Mouse (Mus musculus): ENCODE measurements around the gene Olfr476. TPM values are rescaled to one million over a fixed set of nuclear protein-coding genes. Genes with fewer than 3 reads are reported as not detected.
"Not testable (repeated sequence)": the region's sequence is repeated elsewhere in the genome, so short reads cannot be mapped to it uniquely, and the experiment has no call there.

Olfr476 gene
- polyA plus RNA-seq (2012; rRNA removed), result not detected in 2 replicates

GRCm38 (mm10) chr7:107964503-107964902, at the start of gene Olfr476:
TSS of gene Olfr476 (plus strand) at chr7:107964803.
- TF ChIP-seq POLR2A (IDR thresholded peaks at IDR 0.05; ENCODE audit: borderline replicate concordance, insufficient read depth, low read length) (no peak), CTCF (IDR thresholded peaks at IDR 0.05; ENCODE audit: borderline replicate concordance, insufficient read depth, low read depth, low read length) (no peak)
- no peaks in the 10 kb centered on the region for H3K27me3 ChIP-seq (ENCODE audit: control insufficient read depth, insufficient read depth, low read length)
- H3K4me3 ChIP-seq (replicated peaks; ENCODE audit: insufficient read depth, low read depth, low read length), result no peak within 1 kb of the TSS
- 40% methylated on average over 1 of the region's 1 CpGs for WGBS
- H3K4me1 ChIP-seq (ENCODE audit: control insufficient read depth, insufficient read depth, low read length), result no peaks in the 10 kb centered on the region
- no peak within 1 kb of the TSS for H3K27ac ChIP-seq (ENCODE audit: insufficient read depth, low read length)
- DNase-seq, result no peak

DNA sequence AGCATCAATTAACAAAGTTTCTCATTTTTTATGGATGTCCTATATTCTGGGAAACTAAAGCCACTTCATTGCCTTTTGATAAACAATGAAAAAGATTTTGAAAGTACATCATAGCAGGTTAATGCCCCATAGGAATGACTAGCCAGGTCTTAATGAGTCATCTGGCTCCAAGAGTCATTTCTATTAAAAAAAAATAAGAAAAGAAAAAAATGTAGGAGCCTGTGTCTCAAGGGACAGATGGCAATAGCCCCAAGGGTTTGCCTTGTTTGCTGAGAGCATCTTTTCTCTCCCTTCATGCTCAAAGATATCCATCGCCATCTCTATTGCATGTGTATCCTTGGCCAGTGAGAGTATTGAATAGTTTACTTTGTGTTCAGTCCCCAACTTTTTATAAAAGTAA, 34.5 kb upstream of the Olfr476 start, which contains the start of gene Olfr473:
TSS of gene Olfr473 (plus strand) at position 301 of the 400 bp plus-strand sequence.
- no peak for DNase-seq
- no peak within 1 kb of the TSS for H3K27ac ChIP-seq (ENCODE audit: insufficient read depth, low read length)
- TF ChIP-seq POLR2A (IDR thresholded peaks at IDR 0.05; ENCODE audit: borderline replicate concordance, insufficient read depth, low read length), result no peak
- no peak for TF ChIP-seq CTCF (IDR thresholded peaks at IDR 0.05; ENCODE audit: borderline replicate concordance, insufficient read depth, low read depth, low read length)
- H3K4me3 ChIP-seq (replicated peaks; ENCODE audit: insufficient read depth, low read depth, low read length), result no peak within 1 kb of the TSS
- H3K4me1 ChIP-seq (ENCODE audit: control insufficient read depth, insufficient read depth, low read length), result no peaks in the 10 kb centered on the region
- 95% methylated on average over 1 of the region's 1 CpGs for WGBS
- H3K27me3 ChIP-seq (ENCODE audit: control insufficient read depth, insufficient read depth, low read length), result no peaks in the 10 kb centered on the region

DNA sequence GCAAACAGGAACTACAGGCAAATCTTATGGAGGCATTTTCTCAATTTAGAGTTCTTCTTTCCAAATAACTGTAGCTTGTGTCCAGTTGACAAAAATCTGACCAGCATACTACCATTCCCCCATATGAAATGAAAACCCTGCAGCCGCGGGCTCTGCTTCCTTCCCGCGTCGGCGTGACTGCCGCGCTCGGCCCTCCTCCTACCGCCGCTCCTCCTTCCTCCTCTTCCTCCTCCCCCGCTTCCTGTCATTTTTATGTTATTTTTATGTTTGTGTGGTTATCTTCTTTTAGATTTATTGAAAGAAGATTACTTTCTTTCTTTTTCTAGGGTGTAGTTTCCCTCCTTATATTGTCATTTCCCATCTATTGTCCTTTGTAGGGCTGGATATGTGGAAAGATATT, 12.1 kb upstream of the Olfr476 start:
- not testable (repeated sequence) for H3K27ac ChIP-seq (ENCODE audit: insufficient read depth, low read length); DNase-seq; H3K4me3 ChIP-seq (replicated peaks; ENCODE audit: insufficient read depth, low read depth, low read length); H3K27me3 ChIP-seq (ENCODE audit: control insufficient read depth, insufficient read depth, low read length); H3K4me1 ChIP-seq (ENCODE audit: control insufficient read depth, insufficient read depth, low read length)
- WGBS, result 96% methylated on average over 12 of the region's 12 CpGs

- DNase-seq, result no peak
- TF ChIP-seq CTCF (IDR thresholded peaks at IDR 0.05; ENCODE audit: borderline replicate concordance, insufficient read depth, low read depth, low read length), result no peak
- no peak for TF ChIP-seq POLR2A (IDR thresholded peaks at IDR 0.05; ENCODE audit: borderline replicate concordance, insufficient read depth, low read length)
- Histone ChIP-seq H3K4me1 (ENCODE audit: control insufficient read depth, insufficient read depth, low read length) (no peaks in the 10 kb centered on the region), H3K27me3 (ENCODE audit: control insufficient read depth, insufficient read depth, low read length) (no peaks in the 10 kb centered on the region), H3K27ac (ENCODE audit: insufficient read depth, low read length) (no peak within 1 kb of the TSS), H3K4me3 (replicated peaks; ENCODE audit: insufficient read depth, low read depth, low read length) (no peak within 1 kb of the TSS)
- WGBS, result 75% methylated on average over 1 of the region's 1 CpGs
These were observed 10.3 kb upstream of the Olfr476 start, which contains the start of gene Olfr474 for GRCm38 (mm10) chr7:107954343-107954742. TSS of gene Olfr474 (plus strand) at chr7:107954643.

DNA sequence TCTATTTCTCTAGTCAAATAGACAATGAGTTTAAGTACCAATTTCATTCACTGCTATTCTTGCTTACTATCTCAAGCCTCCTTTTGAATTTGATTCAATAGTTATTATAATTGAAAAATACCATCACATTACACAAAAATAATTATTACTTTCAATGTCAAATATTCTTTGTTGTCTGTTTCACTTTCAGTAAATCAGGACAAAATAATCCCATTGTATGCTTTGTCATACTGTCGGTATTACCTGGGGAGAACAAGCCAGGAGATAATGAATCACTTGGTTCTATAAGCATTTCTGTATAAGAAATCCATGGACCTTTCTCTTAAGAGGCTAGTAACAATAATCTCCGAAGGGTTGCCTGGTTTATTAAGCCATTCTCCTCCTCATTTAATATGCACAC, 21.8 kb downstream of the Olfr476 start, which contains the start of gene Olfr477:
TSS of gene Olfr477 (plus strand) at position 301 of the 400 bp plus-strand sequence.
- Histone ChIP-seq H3K4me3 (replicated peaks; ENCODE audit: insufficient read depth, low read depth, low read length) (no peak within 1 kb of the TSS), H3K27ac (ENCODE audit: insufficient read depth, low read length) (no peak within 1 kb of the TSS), H3K27me3 (ENCODE audit: control insufficient read depth, insufficient read depth, low read length) (no peaks in the 10 kb centered on the region), H3K4me1 (ENCODE audit: control insufficient read depth, insufficient read depth, low read length) (no peaks in the 10 kb centered on the region)
- 87% methylated on average over 2 of the region's 2 CpGs for WGBS
- no peak for TF ChIP-seq POLR2A (IDR thresholded peaks at IDR 0.05; ENCODE audit: borderline replicate concordance, insufficient read depth, low read length)
- TF ChIP-seq CTCF (IDR thresholded peaks at IDR 0.05; ENCODE audit: borderline replicate concordance, insufficient read depth, low read depth, low read length), result no peak
- no peak for DNase-seq

DNA sequence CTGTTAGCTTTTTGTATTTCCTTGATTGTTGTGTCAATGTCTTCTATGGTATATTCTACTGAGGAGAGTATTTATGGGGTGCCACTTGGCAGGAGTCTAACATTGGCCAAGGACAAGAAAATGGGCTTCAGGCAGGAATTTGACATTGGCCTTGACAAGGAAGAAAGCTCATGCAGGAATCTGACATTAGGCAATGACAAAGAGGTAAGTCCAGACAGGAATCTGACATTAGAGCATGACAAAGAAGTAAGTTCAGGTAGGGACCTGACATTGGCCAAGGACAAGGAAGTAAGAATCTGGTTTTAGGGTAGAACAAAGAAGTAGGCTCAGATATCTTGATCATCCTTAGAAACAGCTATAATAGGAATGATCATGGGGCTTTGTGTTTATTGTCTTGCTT, 49.7 kb downstream of the Olfr476 start:
- not testable (repeated sequence) for H3K27ac ChIP-seq (ENCODE audit: insufficient read depth, low read length); H3K4me1 ChIP-seq (ENCODE audit: control insufficient read depth, insufficient read depth, low read length); H3K4me3 ChIP-seq (replicated peaks; ENCODE audit: insufficient read depth, low read depth, low read length); DNase-seq; H3K27me3 ChIP-seq (ENCODE audit: control insufficient read depth, insufficient read depth, low read length)

Other genes with a start within 250 kb of the Olfr476 start
- 0.47 and 0.51 TPM in 2 replicates for gene Cyb5r2, start 206.8 kb upstream of the Olfr476 start, polyA plus RNA-seq (2012; rRNA removed)
- not detected in 2 replicates for gene Ovch2, start 163.6 kb upstream of the Olfr476 start, polyA plus RNA-seq (2012; rRNA removed)
- gene Olfr467, start 152.5 kb upstream of the Olfr476 start, polyA plus RNA-seq (2012; rRNA removed), result not detected in 2 replicates
- not detected in 2 replicates for gene Olfr469, start 139.3 kb upstream of the Olfr476 start, polyA plus RNA-seq (2012; rRNA removed)
- gene Olfr470, start 117.3 kb upstream of the Olfr476 start, polyA plus RNA-seq (2012; rRNA removed), result not detected in 2 replicates
- not detected in 2 replicates for gene Olfr472, start 66.9 kb upstream of the Olfr476 start, polyA plus RNA-seq (2012; rRNA removed)
- gene Olfr473, start 34.4 kb upstream of the Olfr476 start, polyA plus RNA-seq (2012; rRNA removed), result not detected in 2 replicates
- not detected in 2 replicates for gene Olfr474, start 10.2 kb upstream of the Olfr476 start, polyA plus RNA-seq (2012; rRNA removed)
- not detected in 2 replicates for gene Olfr477, start 21.9 kb downstream of the Olfr476 start, polyA plus RNA-seq (2012; rRNA removed)
- not detected in 2 replicates for gene Olfr478, start 69.2 kb downstream of the Olfr476 start, polyA plus RNA-seq (2012; rRNA removed)
- not detected in 2 replicates for gene Olfr479, start 85.9 kb downstream of the Olfr476 start, polyA plus RNA-seq (2012; rRNA removed)
- gene Olfr480, start 102.5 kb downstream of the Olfr476 start, polyA plus RNA-seq (2012; rRNA removed), result not detected in 2 replicates
- gene Olfr481, start 115.1 kb downstream of the Olfr476 start, polyA plus RNA-seq (2012; rRNA removed), result not detected in 2 replicates
- gene Olfr482, start 132.8 kb downstream of the Olfr476 start, polyA plus RNA-seq (2012; rRNA removed), result not detected in 2 replicates
- not detected in 2 replicates for gene Olfr483, start 136.0 kb downstream of the Olfr476 start, polyA plus RNA-seq (2012; rRNA removed)
- gene Olfr484, start 162.6 kb downstream of the Olfr476 start, polyA plus RNA-seq (2012; rRNA removed), result not detected in 2 replicates
- gene Olfr485, start 195.1 kb downstream of the Olfr476 start, polyA plus RNA-seq (2012; rRNA removed), result not detected in 2 replicates
- gene Olfr486, start 207.9 kb downstream of the Olfr476 start, polyA plus RNA-seq (2012; rRNA removed), result not detected in 2 replicates
- not detected in 2 replicates for gene Olfr487, start 249.8 kb downstream of the Olfr476 start, polyA plus RNA-seq (2012; rRNA removed)

All from cerebellum, adult 2 months (tissue).